Mouse (Mus musculus): ENCODE results near the gene Olfr555. TPM values are rescaled to one million over a fixed set of nuclear protein-coding genes. Genes with fewer than 3 reads are reported as not detected.
"Not testable (repeated sequence)": the region's sequence is repeated elsewhere in the genome, so short reads cannot be mapped to it uniquely, and the experiment has no call there.

Olfr555 gene
- polyA plus RNA-seq (2015; fragmentation: Nextera tagmentation; extraction: Ambion mirVana), result not detected in 2 replicates

GRCm38 (mm10) chr7:102658523-102658922, at the start of gene Olfr555:
Gene Olfr555 (plus strand): TSS chr7:102658823.
- no peaks in the 10 kb centered on the region for H3K36me3 ChIP-seq (ENCODE audit: control insufficient read depth, insufficient read depth, low read length)
- 79% methylated on average over 1 of the region's 1 CpGs for WGBS
- H3K4me1 ChIP-seq (ENCODE audit: control insufficient read depth, insufficient read depth, low read length), result no peaks in the 10 kb centered on the region
- H3K27me3 ChIP-seq (ENCODE audit: control insufficient read depth, insufficient read depth, low read depth, low read length), result no peaks in the 10 kb centered on the region
- no peaks in the 10 kb centered on the region for H3K9me3 ChIP-seq (replicated peaks; ENCODE audit: control insufficient read depth, low read length, poor library complexity, severe bottlenecking)
- H3K27ac ChIP-seq (ENCODE audit: low read length), result no peak within 1 kb of the TSS
- H3K9ac ChIP-seq (ENCODE audit: low read depth, low read length), result no peak within 1 kb of the TSS
- no peak within 1 kb of the TSS for H3K4me2 ChIP-seq (ENCODE audit: low read length)
- ATAC-seq, result no peak
- no peak within 1 kb of the TSS for H3K4me3 ChIP-seq (ENCODE audit: low read depth, low read length)

DNA sequence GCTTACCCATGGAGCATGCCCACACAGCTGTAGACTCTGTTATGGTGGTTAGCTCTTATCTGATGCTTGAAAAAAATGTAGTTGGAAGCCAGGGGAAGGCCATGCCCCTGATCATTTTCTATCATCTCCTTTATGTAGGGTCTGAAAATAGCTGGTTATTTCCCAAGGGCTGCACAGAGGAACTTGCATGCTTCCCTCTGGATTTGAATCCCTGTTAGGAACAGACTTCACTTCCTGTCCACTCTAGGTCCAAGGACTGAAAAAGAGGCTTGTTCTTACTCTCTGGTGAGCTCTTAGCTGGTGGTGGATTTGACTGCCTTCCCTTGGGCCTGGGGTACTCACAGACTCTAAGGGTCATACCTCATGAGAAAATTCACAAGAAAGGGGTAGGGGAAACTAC, 40.5 kb upstream of the Olfr555 start, which contains the start of gene Olfr553:
TSS of gene Olfr553 (minus strand) at position 101 of the 400 bp plus-strand sequence.
- no peak within 1 kb of the TSS for H3K4me3 ChIP-seq (ENCODE audit: low read depth, low read length)
- no peak within 1 kb of the TSS for H3K9ac ChIP-seq (ENCODE audit: low read depth, low read length)
- H3K27ac ChIP-seq (ENCODE audit: low read length), result no peak within 1 kb of the TSS
- no peaks in the 10 kb centered on the region for H3K4me1 ChIP-seq (ENCODE audit: control insufficient read depth, insufficient read depth, low read length)
- no peak for ATAC-seq
- no peaks in the 10 kb centered on the region for H3K27me3 ChIP-seq (ENCODE audit: control insufficient read depth, insufficient read depth, low read depth, low read length)
- no peak within 1 kb of the TSS for H3K4me2 ChIP-seq (ENCODE audit: low read length)
- H3K36me3 ChIP-seq (ENCODE audit: control insufficient read depth, insufficient read depth, low read length), result no peaks in the 10 kb centered on the region
- no peaks in the 10 kb centered on the region for H3K9me3 ChIP-seq (replicated peaks; ENCODE audit: control insufficient read depth, low read length, poor library complexity, severe bottlenecking)

- no peak overlapping the region for H3K9ac ChIP-seq (ENCODE audit: low read depth, low read length)
- H3K4me1 ChIP-seq (ENCODE audit: control insufficient read depth, insufficient read depth, low read length), result no peaks in the 10 kb centered on the region
- no peaks in the 10 kb centered on the region for H3K36me3 ChIP-seq (ENCODE audit: control insufficient read depth, insufficient read depth, low read length)
- H3K4me3 ChIP-seq (ENCODE audit: low read depth, low read length), result no peak overlapping the region
- 70% methylated on average over 5 of the region's 5 CpGs for WGBS
- H3K27me3 ChIP-seq (ENCODE audit: control insufficient read depth, insufficient read depth, low read depth, low read length), result no peaks in the 10 kb centered on the region
- no peak for ATAC-seq
- no peaks in the 10 kb centered on the region for H3K9me3 ChIP-seq (replicated peaks; ENCODE audit: control insufficient read depth, low read length, poor library complexity, severe bottlenecking)
- H3K4me2 ChIP-seq (ENCODE audit: low read length), result no peak overlapping the region
- H3K27ac ChIP-seq (ENCODE audit: low read length), result no peak overlapping the region
These were observed 39.0 kb upstream of the Olfr555 start for GRCm38 (mm10) chr7:102619608-102620007.

GRCm38 (mm10) chr7:102620368-102620767, 38.3 kb upstream of the Olfr555 start:
- ATAC-seq; H3K4me3 ChIP-seq (ENCODE audit: low read depth, low read length); H3K4me1 ChIP-seq (ENCODE audit: control insufficient read depth, insufficient read depth, low read length); H3K4me2 ChIP-seq (ENCODE audit: low read length); H3K9ac ChIP-seq (ENCODE audit: low read depth, low read length); H3K27ac ChIP-seq (ENCODE audit: low read length); H3K9me3 ChIP-seq (replicated peaks; ENCODE audit: control insufficient read depth, low read length, poor library complexity, severe bottlenecking); H3K27me3 ChIP-seq (ENCODE audit: control insufficient read depth, insufficient read depth, low read depth, low read length); H3K36me3 ChIP-seq (ENCODE audit: control insufficient read depth, insufficient read depth, low read length): not testable (repeated sequence)
- 87% methylated on average over 18 of the region's 19 CpGs for WGBS

DNA sequence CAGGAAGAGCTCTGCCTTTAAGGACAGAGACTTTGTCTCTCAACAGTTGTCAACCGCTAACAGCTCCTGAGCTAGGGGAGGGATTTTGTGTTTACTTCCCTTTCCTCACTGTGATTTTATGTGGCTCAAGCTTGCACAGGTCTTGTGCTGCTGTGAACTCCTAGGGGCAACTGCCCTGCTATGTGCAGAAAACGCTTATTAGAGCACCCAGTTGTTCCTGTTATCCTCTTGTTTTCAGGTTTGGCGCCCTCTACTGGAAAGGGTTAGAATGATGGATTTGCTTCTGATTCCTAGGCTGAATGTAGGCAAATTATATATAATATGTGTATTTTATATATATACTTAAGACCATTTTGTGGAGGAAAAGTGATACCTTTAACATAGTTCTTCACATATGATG, 22.0 kb upstream of the Olfr555 start:
- no peak overlapping the region for H3K9ac ChIP-seq (ENCODE audit: low read depth, low read length)
- no peak overlapping the region for H3K4me2 ChIP-seq (ENCODE audit: low read length)
- H3K36me3 ChIP-seq (ENCODE audit: control insufficient read depth, insufficient read depth, low read length), result no peaks in the 10 kb centered on the region
- H3K4me1 ChIP-seq (ENCODE audit: control insufficient read depth, insufficient read depth, low read length), result no peaks in the 10 kb centered on the region
- H3K4me3 ChIP-seq (ENCODE audit: low read depth, low read length), result no peak overlapping the region
- ATAC-seq, result no peak
- WGBS, result 31% methylated on average over 3 of the region's 3 CpGs
- H3K27me3 ChIP-seq (ENCODE audit: control insufficient read depth, insufficient read depth, low read depth, low read length), result no peaks in the 10 kb centered on the region
- no peaks in the 10 kb centered on the region for H3K9me3 ChIP-seq (replicated peaks; ENCODE audit: control insufficient read depth, low read length, poor library complexity, severe bottlenecking)
- no peak overlapping the region for H3K27ac ChIP-seq (ENCODE audit: low read length)

DNA sequence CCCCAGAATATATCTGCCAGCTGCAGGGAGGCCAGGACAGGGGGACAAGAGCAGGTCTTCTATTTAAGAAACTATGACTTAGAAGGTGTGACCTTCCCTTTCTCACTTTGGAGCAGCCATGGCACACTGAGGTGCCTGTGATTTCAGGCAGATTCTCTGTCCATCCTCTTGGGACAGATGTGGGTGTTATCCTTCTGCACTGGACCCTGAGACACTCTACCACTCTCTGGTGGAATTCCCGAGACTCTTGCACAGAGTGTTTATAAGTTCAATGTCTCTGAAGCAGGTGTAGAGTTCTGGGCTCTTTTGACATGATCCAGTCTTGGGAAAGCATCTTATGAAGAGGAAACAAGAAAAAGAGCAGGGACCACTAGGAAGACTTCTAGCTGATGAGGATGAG, 20.5 kb upstream of the Olfr555 start, which contains the start of gene Olfr554:
TSS of gene Olfr554 (plus strand) at position 301 of the 400 bp plus-strand sequence.
- no peaks in the 10 kb centered on the region for H3K36me3 ChIP-seq (ENCODE audit: control insufficient read depth, insufficient read depth, low read length)
- no peak within 1 kb of the TSS for H3K27ac ChIP-seq (ENCODE audit: low read length)
- no peak within 1 kb of the TSS for H3K9ac ChIP-seq (ENCODE audit: low read depth, low read length)
- H3K4me3 ChIP-seq (ENCODE audit: low read depth, low read length), result no peak within 1 kb of the TSS
- H3K9me3 ChIP-seq (replicated peaks; ENCODE audit: control insufficient read depth, low read length, poor library complexity, severe bottlenecking), result no peaks in the 10 kb centered on the region
- ATAC-seq, result no peak
- H3K27me3 ChIP-seq (ENCODE audit: control insufficient read depth, insufficient read depth, low read depth, low read length), result no peaks in the 10 kb centered on the region
- H3K4me2 ChIP-seq (ENCODE audit: low read length), result no peak within 1 kb of the TSS
- no peaks in the 10 kb centered on the region for H3K4me1 ChIP-seq (ENCODE audit: control insufficient read depth, insufficient read depth, low read length)
- 65% methylated on average over 1 of the region's 1 CpGs for WGBS

GRCm38 (mm10) chr7:102644945-102645344, 13.7 kb upstream of the Olfr555 start:
- WGBS, result 92% methylated on average over 4 of the region's 4 CpGs
- H3K27ac ChIP-seq (ENCODE audit: low read length); ATAC-seq: not testable (repeated sequence)

GRCm38 (mm10) chr7:102664599-102664998, 6.0 kb downstream of the Olfr555 start, which contains the start of gene Olfr556:
Gene Olfr556 (plus strand): TSS chr7:102664899.
- H3K4me2 ChIP-seq (ENCODE audit: low read length), result no peak within 1 kb of the TSS
- ATAC-seq, result no peak
- H3K4me3 ChIP-seq (ENCODE audit: low read depth, low read length), result no peak within 1 kb of the TSS
- no peaks in the 10 kb centered on the region for H3K9me3 ChIP-seq (replicated peaks; ENCODE audit: control insufficient read depth, low read length, poor library complexity, severe bottlenecking)
- no peaks in the 10 kb centered on the region for H3K27me3 ChIP-seq (ENCODE audit: control insufficient read depth, insufficient read depth, low read depth, low read length)
- no peaks in the 10 kb centered on the region for H3K36me3 ChIP-seq (ENCODE audit: control insufficient read depth, insufficient read depth, low read length)
- WGBS, result 35% methylated on average over 3 of the region's 3 CpGs
- H3K4me1 ChIP-seq (ENCODE audit: control insufficient read depth, insufficient read depth, low read length), result no peaks in the 10 kb centered on the region
- H3K9ac ChIP-seq (ENCODE audit: low read depth, low read length), result no peak within 1 kb of the TSS
- H3K27ac ChIP-seq (ENCODE audit: low read length), result no peak within 1 kb of the TSS

More at GRCm38 (mm10) chr7:102644945-102645344, 13.7 kb upstream of the Olfr555 start:
- H3K4me1 ChIP-seq (ENCODE audit: control insufficient read depth, insufficient read depth, low read length); H3K4me2 ChIP-seq (ENCODE audit: low read length); H3K9ac ChIP-seq (ENCODE audit: low read depth, low read length); H3K9me3 ChIP-seq (replicated peaks; ENCODE audit: control insufficient read depth, low read length, poor library complexity, severe bottlenecking); H3K4me3 ChIP-seq (ENCODE audit: low read depth, low read length); H3K36me3 ChIP-seq (ENCODE audit: control insufficient read depth, insufficient read depth, low read length); H3K27me3 ChIP-seq (ENCODE audit: control insufficient read depth, insufficient read depth, low read depth, low read length): not testable (repeated sequence)

GRCm38 (mm10) chr7:102665378-102665777, 6.8 kb downstream of the Olfr555 start:
- H3K4me2 ChIP-seq (ENCODE audit: low read length), result no peak overlapping the region
- H3K36me3 ChIP-seq (ENCODE audit: control insufficient read depth, insufficient read depth, low read length), result no peaks in the 10 kb centered on the region
- 39% methylated on average over 2 of the region's 2 CpGs for WGBS
- H3K9ac ChIP-seq (ENCODE audit: low read depth, low read length), result no peak overlapping the region
- ATAC-seq, result no peak
- H3K27ac ChIP-seq (ENCODE audit: low read length), result no peak overlapping the region
- H3K4me3 ChIP-seq (ENCODE audit: low read depth, low read length), result no peak overlapping the region
- no peaks in the 10 kb centered on the region for H3K27me3 ChIP-seq (ENCODE audit: control insufficient read depth, insufficient read depth, low read depth, low read length)
- no peaks in the 10 kb centered on the region for H3K9me3 ChIP-seq (replicated peaks; ENCODE audit: control insufficient read depth, low read length, poor library complexity, severe bottlenecking)
- no peaks in the 10 kb centered on the region for H3K4me1 ChIP-seq (ENCODE audit: control insufficient read depth, insufficient read depth, low read length)

Data from midbrain, embryonic 16.5 days (tissue).